In the genomic region with DNA sequence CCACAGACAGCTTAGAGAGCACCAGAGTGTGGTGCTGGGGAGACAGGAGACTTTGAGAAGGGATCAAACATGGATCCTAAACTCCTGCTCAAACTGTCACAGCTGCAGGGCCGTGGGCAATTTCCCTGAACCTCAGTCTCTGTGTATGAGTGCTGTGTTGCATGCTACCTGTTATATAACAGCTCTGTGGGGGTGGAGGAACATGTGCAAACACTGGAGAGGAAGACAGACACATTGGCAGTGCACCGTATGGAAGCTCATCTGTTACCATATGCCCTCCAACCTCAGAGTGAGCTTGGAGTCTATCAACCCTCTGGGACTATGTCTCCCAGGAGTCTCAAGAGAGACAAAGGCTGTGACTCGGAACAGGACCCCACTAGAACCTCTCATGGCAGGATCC, we compare ENCODE assay signal across 21 mouse cellular contexts. TPM values are rescaled to one million over a fixed set of nuclear protein-coding genes. Genes with fewer than 3 reads are reported as not detected.
DNase-seq lines count a peak whose midpoint lies in the region; ATAC-seq lines count a peak whose summit lies in the region.
"Had no signal": no experiment of that assay in that cellular context is flagged by ENCODE, and none has a peak within 500 bp of the region (broad histone marks: within the 10 kb centered on the region; RNA-seq: fewer than 3 reads in every experiment).

No protein-coding gene starts in this region.

- ATAC-seq in frontal cortex, adult (ENCODE audit: low TSS enrichment), result peak; percentile 52
- ATAC-seq: CD4-positive, CD25-positive, alpha-beta regulatory T cell, adult 4 months; forebrain, embryonic 16.5 days had no signal

- no peak for DNase-seq in frontal cortex, postnatal 25 days (ENCODE audit: low spot score in 2 of 2)
- peak; percentile 8 to 31 for DNase-seq in layer of hippocampus, adult 8-10 months (ENCODE audit: low spot score in 2 of 2)
- DNase-seq in layer of hippocampus, postnatal 25 days (ENCODE audit: extremely low spot score in 1 of 2, low spot score in 1 of 2), result no peak
- DNase-seq in layer of hippocampus, adult 9-10 months (ENCODE audit: low spot score), result peak; percentile 18
- peak; percentile 4 for DNase-seq in telencephalon, adult 2 months (ENCODE audit: low read depth, low spot score)
- DNase-seq in kidney, postnatal 14 days, result no peak
- DNase-seq: adrenal gland, postnatal 10 days; B cell, adult 2 months; cerebellum, adult 18-20 months; cerebellum, adult 9-11 months; cerebellum, postnatal 36 days; gastrocnemius, adult 2 months; gastrocnemius, postnatal 25 days; heart, postnatal 10 days; heart, postnatal 4 days had no signal

RNA-seq across cellular contexts. Expression of gene Prr23a1, which starts 36.4 kb away (rescaled TPM):
- total RNA-seq in layer of hippocampus, adult 8-10 months (2022), result not detected
- not detected for total RNA-seq in layer of hippocampus, postnatal 25 days (2021)
- total RNA-seq: adrenal gland, postnatal 10 days; G1E; gastrocnemius, adult 2 months; gastrocnemius, postnatal 25 days; granulocyte monocyte progenitor cell, adult 5-6 weeks; heart, adult 8-10 months; heart, postnatal 10 days; heart, postnatal 4 days had no signal

RNA-seq across cellular contexts. Expression of gene Prr23a2, which starts 50.4 kb away (rescaled TPM):
- not detected for total RNA-seq in layer of hippocampus, adult 8-10 months (2022)
- not detected for total RNA-seq in layer of hippocampus, postnatal 25 days (2021)
- total RNA-seq: adrenal gland, postnatal 10 days; G1E; gastrocnemius, adult 2 months; gastrocnemius, postnatal 25 days; granulocyte monocyte progenitor cell, adult 5-6 weeks; heart, adult 8-10 months; heart, postnatal 10 days; heart, postnatal 4 days had no signal

RNA-seq across cellular contexts. Expression of gene Prr23a3, which starts 58.6 kb away (rescaled TPM):
- total RNA-seq in layer of hippocampus, adult 8-10 months (2022), result not detected
- not detected for total RNA-seq in layer of hippocampus, postnatal 25 days (2021)
- total RNA-seq: adrenal gland, postnatal 10 days; gastrocnemius, adult 2 months; gastrocnemius, postnatal 25 days; granulocyte monocyte progenitor cell, adult 5-6 weeks; heart, adult 8-10 months; heart, postnatal 10 days; heart, postnatal 4 days had no signal

Comparison
In these comparisons a context has a peak if more than half of its experiments do, and no peak if none do; other contexts are left out.
1. DNase-seq: peak in layer of hippocampus, adult 8-10 months (2 of 2), layer of hippocampus, adult 9-10 months (single experiment) and telencephalon, adult 2 months (single experiment); none in frontal cortex, postnatal 25 days (0 of 2), layer of hippocampus, postnatal 25 days (0 of 2) and kidney, postnatal 14 days (single experiment).